Comparison of ENCODE assay signal across 10 mouse cellular contexts in genomic region chr10:78323214-78323880, GRCm38 (mm10). TPM values are rescaled to one million over a fixed set of nuclear protein-coding genes. Genes with fewer than 3 reads are reported as not detected.
DNase-seq lines count a peak whose midpoint lies in the region; ATAC-seq and TF ChIP-seq lines count a peak whose summit lies in the region.
"Had no signal": no experiment of that assay in that cellular context is flagged by ENCODE, and none has a peak within 500 bp of the region (broad histone marks: within the 10 kb centered on the region; RNA-seq: fewer than 3 reads in every experiment).

No protein-coding gene starts in this region.

- peaks cover 21% of the 10 kb centered on the region for H3K36me3 ChIP-seq in heart, embryonic 12.5 days
- peaks cover 32% of the 10 kb centered on the region; the same call in 1 of the 2 replicates for H3K36me3 ChIP-seq in intestine, postnatal 0 days (ENCODE audit: control insufficient read depth, insufficient read depth)

- peaks cover 18% of the 10 kb centered on the region for H3K4me1 ChIP-seq in heart, embryonic 12.5 days (replicated peaks)
- H3K4me1 ChIP-seq in intestine, postnatal 0 days (replicated peaks; ENCODE audit: control insufficient read depth, insufficient read depth, low read length), result peaks cover 5% of the 10 kb centered on the region; the same call in 1 of the 2 replicates

- H3K9ac ChIP-seq in heart, embryonic 12.5 days, result no peak overlapping the region
- no peak overlapping the region for H3K9ac ChIP-seq in intestine, postnatal 0 days (ENCODE audit: low read depth, low read length)
- H3K9ac ChIP-seq: lung, embryonic 14.5 days had no signal

- no peak overlapping the region for H3K4me2 ChIP-seq in heart, embryonic 12.5 days
- no peak overlapping the region for H3K4me2 ChIP-seq in intestine, postnatal 0 days (replicated peaks; ENCODE audit: low read depth)
- H3K4me2 ChIP-seq: lung, embryonic 14.5 days had no signal

- WGBS in heart, embryonic 12.5 days, result 38% methylated on average over 7 of the region's 7 CpGs
- WGBS in intestine, postnatal 0 days, result 41% methylated on average over 7 of the region's 7 CpGs

- no peaks in the 10 kb centered on the region for H3K27me3 ChIP-seq in heart, embryonic 12.5 days (replicated peaks)
- H3K27me3 ChIP-seq in intestine, postnatal 0 days (replicated peaks; ENCODE audit: control insufficient read depth, insufficient read depth, low read length), result no peaks in the 10 kb centered on the region

- H3K4me3 ChIP-seq in heart, embryonic 12.5 days, result no peak overlapping the region
- no peak overlapping the region for H3K4me3 ChIP-seq in intestine, postnatal 0 days (ENCODE audit: low read depth, low read length)

- peak overlapping the region; percentile 12; the same call in 1 of the 2 replicates for H3K27ac ChIP-seq in heart, embryonic 12.5 days (ENCODE audit: poor library complexity, severe bottlenecking)
- peak overlapping the region; percentile 92 for H3K27ac ChIP-seq in intestine, postnatal 0 days (ENCODE audit: low read depth, low read length)
- H3K27ac ChIP-seq: stomach, postnatal 0 days had no signal

- DNase-seq in heart, postnatal 4 days, result no peak
- peak; percentile 96 for DNase-seq in brain, adult 2 months (ENCODE audit: low read depth, low spot score)
- peak; percentile 90 for DNase-seq in cerebellum, adult 9-11 months
- DNase-seq in kidney, postnatal 4 days, result no peak
- no peak for DNase-seq in right cerebral cortex, postnatal 10 days (ENCODE audit: low spot score in 2 of 2)

- TF ChIP-seq CTCF in intestine, postnatal 0 days (IDR thresholded peaks at IDR 0.05; ENCODE audit: low read depth), result no peak

- no peaks in the 10 kb centered on the region for H3K9me3 ChIP-seq in heart, embryonic 12.5 days (replicated peaks)
- H3K9me3 ChIP-seq in intestine, postnatal 0 days (ENCODE audit: control insufficient read depth), result no peaks in the 10 kb centered on the region

- no peak for ATAC-seq in heart, embryonic 12.5 days (ENCODE audit: insufficient number of reproducible peaks, low FRiP score)
- ATAC-seq in intestine, postnatal 0 days, result peak; percentile 46
- ATAC-seq in erythroblast, adult 5-6 weeks (replicated peaks; ENCODE audit: low FRiP score, poor library complexity, severe bottlenecking), result no peak

RNA-seq across cellular contexts. Expression of gene Agpat3, which starts 28.9 kb away (rescaled TPM):
- 46.1 and 48.7 TPM in 2 replicates for polyA plus RNA-seq in heart, embryonic 12.5 days (2016; fragmentation: Nextera tagmentation; extraction: Ambion mirVana)
- total RNA-seq in heart, postnatal 4 days (2021), result 100 to 1,000 TPM; 242 to 263 TPM
- 277 and 284 TPM in 2 replicates for polyA plus RNA-seq in intestine, postnatal 0 days (2015; fragmentation: Nextera tagmentation; extraction: Ambion mirVana)
- total RNA-seq in erythroblast, adult 5-6 weeks (2015; ENCODE audit: low replicate concordance), result 3.3 and 5.8 TPM in 2 replicates
- total RNA-seq in erythroblast, adult 5-6 weeks (2017; ENCODE audit: low replicate concordance), result 2.6 and 3.2 TPM in 2 replicates

Comparison
In these comparisons a context has a peak if more than half of its experiments do, and no peak if none do; other contexts are left out.
1. DNase-seq: peak in brain, adult 2 months (single experiment) and cerebellum, adult 9-11 months (single experiment); none in heart, postnatal 4 days (single experiment), kidney, postnatal 4 days (0 of 2) and right cerebral cortex, postnatal 10 days (0 of 2).
2. RNA of gene Agpat3, which starts 28.9 kb away (total RNA-seq): 242 to 263 TPM in heart, postnatal 4 days; 2.6 to 5.8 TPM in erythroblast, adult 5-6 weeks; every median in the first group is over 10 times any median in the second.